Mouse (Mus musculus): Measurements from ENCODE around the gene AC131692.1. TPM values are rescaled to one million over a fixed set of nuclear protein-coding genes. Genes with fewer than 3 reads are reported as not detected.

AC131692.1 gene
- polyA plus RNA-seq (2017; shearing (Covaris generic)): not detected

DNA sequence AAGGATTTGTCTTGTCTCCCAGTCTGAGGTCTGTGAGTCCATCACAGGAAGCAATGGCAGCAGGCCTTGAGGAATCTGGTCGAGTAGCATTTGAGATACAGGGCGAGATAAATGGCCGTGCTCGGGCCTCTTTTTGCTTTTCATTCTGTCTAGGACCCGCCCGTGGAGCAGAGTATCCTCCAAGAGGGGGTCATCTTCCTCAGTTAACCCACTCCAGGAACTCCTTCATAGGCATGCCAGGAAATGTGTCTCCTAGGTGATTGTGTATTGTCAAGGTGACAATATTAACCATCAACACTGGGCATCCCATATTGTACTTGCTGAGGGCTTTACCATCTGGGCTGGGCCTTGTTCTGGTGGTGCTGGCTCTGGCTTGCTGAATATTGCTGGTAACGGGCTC lies at the start of gene AC131692.1:
TSS of gene AC131692.1 (plus strand) at position 301 of the 400 bp plus-strand sequence.

GRCm38 (mm10) chr19:6046294-6047153 lies 47.7 kb upstream of the AC131692.1 start, which contains the start of gene Syvn1:
TSS of gene Syvn1 (plus strand) at chr19:6046576.

DNA sequence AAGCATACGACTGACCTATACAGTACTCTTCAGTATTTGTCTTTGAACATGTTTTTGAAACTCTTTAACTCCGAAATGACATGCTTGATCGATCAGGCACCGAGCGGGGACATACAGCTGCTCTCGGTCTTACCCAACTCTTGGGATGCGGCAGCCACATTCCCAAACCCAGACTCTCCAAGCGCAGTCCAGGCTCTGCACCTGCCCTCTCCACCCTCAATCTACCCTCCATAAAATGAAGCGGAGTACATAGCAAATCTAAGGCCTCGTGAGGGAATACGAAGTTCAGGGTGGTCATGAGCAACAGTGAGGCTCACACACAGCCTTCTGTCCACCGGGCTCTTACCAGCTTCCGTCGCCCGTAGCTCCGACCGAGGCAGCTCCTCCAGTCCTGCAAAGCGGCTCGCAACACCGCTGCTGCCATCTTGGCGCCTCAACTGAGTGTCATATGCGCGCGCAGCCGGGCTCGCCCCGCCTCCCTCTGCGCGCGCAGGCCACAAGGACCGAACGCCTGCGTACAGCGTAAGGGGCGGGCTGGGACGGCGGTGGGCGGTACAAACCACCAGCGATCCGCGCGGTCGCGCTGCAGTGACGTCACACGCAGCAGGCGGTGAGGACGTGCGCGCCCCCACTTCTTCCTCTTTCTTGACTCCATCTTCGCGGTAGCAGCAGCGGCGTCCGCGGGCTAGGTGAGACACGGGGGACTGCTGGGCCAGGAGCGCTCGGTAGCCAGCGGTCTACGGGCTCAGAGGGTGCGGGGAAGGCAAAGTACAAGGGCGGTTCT lies 36.7 kb upstream of the AC131692.1 start, which contains the start of the genes Mrpl49 and Fau:
TSS of gene Mrpl49 (minus strand) at position 473 of the 784 bp plus-strand sequence.
TSS of gene Fau (plus strand) at position 532 of the 784 bp plus-strand sequence.

DNA sequence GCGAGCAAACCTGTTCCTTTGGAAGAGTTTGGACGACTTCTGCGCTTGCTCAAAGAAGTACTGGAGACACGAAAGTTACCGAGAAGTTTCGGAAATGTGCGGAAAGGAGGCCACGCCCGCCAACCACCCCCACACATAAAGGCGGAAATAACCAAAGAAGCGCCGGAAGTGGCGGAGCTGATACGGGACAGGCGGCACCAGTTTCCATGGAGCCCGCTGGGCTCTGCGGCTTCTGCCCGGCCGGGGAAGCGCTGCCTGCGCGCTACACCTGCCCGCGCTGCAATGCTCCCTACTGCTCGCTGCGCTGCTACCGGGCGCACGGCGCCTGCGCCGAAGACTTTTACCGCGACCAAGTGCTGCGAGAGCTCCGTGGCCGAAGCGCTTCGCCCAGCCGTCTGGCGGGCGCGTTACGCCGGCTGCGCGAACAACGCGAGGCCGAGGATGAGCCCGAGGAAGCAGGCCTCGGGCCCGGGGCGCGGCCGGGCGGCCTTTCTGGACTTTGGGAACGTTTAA lies 33.1 kb upstream of the AC131692.1 start, which contains the start of gene Znhit2:
TSS of gene Znhit2 (plus strand) at position 172 of the 513 bp plus-strand sequence.

GRCm38 (mm10) chr19:6067724-6068415 lies 26.3 kb upstream of the AC131692.1 start, which contains the start of gene Tm7sf2:
TSS of gene Tm7sf2 (minus strand) at chr19:6068373.

GRCm38 (mm10) chr19:6076564-6077393 lies 17.4 kb upstream of the AC131692.1 start, which contains the start of gene Vps51:
TSS of gene Vps51 (minus strand) at chr19:6077231.

DNA sequence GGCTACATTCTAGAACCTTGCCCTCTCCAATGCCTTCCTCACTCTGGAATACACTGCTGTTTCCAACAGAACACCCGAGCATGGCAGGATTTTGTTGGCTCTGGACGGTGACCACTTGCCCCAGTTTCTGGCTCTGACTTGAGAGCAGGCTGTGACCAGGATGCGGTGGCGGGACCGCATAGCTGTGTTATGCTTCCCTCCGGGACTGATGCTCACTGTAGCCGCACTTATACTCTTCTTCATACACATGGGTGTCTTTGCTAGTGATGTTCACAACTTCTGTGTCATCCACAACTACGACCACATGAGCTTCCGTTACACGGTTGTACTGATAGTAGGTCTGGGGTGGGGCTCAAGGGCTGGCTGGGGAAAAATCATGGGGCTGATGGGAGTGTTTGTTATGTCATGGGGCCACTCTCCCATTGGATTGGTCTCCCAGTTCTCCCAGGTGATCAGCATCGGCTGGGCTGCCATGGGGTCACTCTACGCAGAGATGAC lies 14.2 kb upstream of the AC131692.1 start, which contains the start of gene Tmem262:
TSS of gene Tmem262 (plus strand) at position 51 of the 498 bp plus-strand sequence.

DNA sequence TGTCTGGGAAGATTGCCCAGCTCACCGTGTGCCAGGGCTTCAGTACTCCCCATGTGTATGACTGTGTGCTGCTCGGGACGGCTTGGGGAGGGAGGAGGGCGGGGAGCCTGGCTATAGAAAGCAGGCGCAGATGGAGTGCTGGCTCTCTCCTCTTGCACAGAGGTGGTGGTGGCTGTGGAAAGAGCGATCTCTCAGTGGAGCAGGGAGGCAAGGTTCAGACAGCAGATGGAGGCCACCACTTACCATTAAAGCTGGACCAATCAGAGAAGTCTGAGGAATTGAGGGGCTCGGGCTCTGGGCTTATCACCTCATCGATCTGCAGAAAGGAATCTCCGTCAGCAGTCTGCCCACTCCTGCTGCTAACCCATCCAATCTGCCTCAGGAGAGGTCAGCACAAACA lies 12.1 kb upstream of the AC131692.1 start, which contains the start of gene Gm28374:
TSS of gene Gm28374 (minus strand) at position 101 of the 400 bp plus-strand sequence.

DNA sequence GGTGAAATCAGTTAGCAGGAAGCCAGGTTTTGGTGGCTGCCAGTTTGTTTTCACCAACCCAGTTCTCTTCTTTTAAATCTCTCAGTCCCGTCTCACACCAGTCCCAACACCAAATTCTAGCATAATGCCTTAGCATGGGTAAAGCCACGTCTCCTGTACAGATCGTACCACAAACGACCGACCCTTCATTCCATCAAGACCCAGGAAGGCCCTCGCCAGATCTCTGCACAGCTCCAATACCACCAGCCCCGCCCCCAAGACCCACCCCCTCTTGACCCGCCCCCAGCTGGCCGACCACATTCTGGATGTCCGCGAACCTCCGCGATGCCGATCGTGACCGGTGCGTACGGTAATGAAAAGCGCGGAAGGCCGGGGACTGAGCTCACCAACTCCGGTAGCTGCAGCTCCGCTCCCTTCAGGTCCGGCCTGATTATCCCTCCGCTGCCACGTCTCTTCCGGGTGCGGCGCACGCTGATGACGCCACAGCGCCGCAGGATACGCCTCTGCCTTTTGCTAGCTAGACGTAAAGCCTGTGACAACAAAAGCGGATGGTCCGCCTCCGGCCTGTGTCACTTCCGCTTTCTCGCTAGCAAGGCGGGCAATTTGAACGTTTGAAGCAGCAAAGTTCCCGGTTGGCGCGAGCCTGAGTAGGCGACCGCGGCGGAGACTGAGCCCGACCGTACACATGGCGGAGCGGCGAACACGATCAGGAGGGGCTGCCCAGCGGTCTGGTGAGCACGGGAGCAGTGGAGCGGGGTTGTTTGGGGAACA lies 9.6 kb upstream of the AC131692.1 start, which contains the start of the genes Zfpl1 and Cdca5:
TSS of gene Zfpl1 (minus strand) at position 479 of the 771 bp plus-strand sequence.
TSS of gene Cdca5 (plus strand) at position 506 of the 771 bp plus-strand sequence.

DNA sequence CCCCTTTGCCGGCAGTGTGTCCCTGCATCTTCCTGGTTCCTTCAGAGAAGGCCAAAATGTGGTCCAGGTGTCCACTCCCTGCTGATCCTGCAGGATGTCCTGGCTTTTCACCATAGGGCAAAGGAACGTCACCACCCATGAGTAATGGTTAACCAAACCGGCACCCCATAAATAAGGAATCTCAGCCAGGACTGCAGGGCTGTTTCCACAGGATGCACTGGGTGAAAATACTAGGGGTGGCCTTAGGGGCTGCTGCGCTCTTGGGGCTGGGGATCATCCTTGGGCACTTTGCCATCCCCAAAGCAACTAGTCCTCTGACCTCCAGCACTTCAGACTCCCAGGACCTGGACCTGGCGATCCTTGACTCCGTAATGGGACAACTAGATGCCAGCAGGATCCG lies 11.4 kb downstream of the AC131692.1 start, which contains the start of gene Naaladl1:
TSS of gene Naaladl1 (plus strand) at position 197 of the 400 bp plus-strand sequence.

GRCm38 (mm10) chr19:6117986-6118676 lies 23.9 kb downstream of the AC131692.1 start, which contains the start of gene Sac3d1:
TSS of gene Sac3d1 (minus strand) at chr19:6118650.

DNA sequence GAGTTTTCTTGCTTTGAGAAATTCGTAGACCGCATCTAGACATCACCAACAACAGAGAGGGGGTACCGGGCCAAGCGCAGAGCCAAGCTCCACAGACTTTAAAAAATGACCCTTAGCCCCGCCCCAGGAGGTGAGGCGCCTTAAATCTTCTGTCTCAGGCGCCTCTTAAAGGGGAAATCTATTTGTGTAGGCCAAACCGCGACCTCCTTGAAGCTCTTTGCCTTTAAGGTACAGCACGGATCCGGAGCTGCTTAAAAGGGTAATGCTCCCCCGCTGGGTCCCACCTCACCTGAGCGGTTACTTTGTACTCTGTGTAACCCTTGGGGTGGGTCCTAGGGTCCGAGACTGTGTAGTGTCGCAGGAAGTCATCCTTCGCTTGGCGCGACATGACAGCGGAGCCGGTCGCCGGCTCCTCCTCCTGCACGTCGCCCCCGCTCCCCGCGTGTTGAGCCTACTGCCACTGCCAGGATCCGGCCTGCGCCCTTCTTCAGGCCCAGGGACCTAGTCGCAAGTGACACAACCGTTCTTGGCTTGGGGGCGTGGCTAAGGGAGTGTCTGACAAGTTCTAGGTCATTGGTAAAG lies 33.6 kb downstream of the AC131692.1 start, which contains the start of gene Snx15:
TSS of gene Snx15 (minus strand) at position 545 of the 582 bp plus-strand sequence.

DNA sequence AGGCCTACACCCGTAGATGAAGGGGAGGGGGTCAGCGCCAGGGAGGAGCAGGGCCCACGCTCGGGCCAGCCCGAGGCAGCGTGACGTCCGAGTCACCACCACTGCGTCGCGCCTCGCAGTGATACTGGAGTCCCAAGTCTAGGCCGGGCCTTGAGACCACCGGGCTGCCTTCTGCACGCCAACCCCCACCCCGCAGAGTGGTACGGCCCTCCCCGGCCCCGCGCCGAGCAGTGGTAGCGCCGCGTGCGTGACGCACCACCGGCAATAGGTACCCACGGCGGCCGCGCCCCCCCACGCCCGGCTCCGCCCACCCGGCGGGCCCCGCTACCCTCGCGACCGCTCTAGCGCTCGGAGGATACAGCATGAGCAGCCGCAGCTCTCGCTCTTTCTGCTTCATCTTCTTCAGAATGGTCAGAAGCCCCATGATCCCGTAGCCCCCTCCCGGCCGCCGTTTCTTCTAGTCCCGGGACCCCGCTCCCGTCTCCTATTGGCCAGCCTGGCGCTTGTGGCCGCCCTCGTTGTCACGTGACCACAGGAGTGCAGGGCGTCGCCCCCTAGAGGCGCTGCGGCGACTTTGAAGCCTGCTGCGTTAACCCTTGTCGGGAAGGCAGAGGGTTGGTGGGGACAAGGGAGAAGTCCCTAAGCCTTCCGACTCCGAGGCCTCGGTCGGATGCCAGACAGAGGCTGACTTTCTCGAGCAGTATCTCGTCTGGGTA lies 46.6 kb downstream of the AC131692.1 start, which contains the start of gene Batf2:
TSS of gene Batf2 (plus strand) at position 306 of the 716 bp plus-strand sequence.

GRCm38 (mm10) chr19:6141394-6141749 lies 47.2 kb downstream of the AC131692.1 start, which contains the start of gene Arl2:
TSS of gene Arl2 (minus strand) at chr19:6141548.

Data from effector memory CD4-positive, alpha-beta T cell, adult 5 months (primary cell).